Mouse (Mus musculus) effector memory CD4-positive, alpha-beta T cell, adult 5 months (primary cell): ENCODE measurements around the gene Krt19. TPM values are rescaled to one million over a fixed set of nuclear protein-coding genes. Genes with fewer than 3 reads are reported as not detected.

Source experiments
- polyA plus RNA-seq: library from polyadenylated mRNA; unstranded; fragments of 100-300 nt; shearing (Covaris generic); gene quantifications from one replicate; pipeline ENCODE4 v1.2.1, GENCODE M21; 2017

Gene Krt19
- polyA plus RNA-seq = not detected

DNA sequence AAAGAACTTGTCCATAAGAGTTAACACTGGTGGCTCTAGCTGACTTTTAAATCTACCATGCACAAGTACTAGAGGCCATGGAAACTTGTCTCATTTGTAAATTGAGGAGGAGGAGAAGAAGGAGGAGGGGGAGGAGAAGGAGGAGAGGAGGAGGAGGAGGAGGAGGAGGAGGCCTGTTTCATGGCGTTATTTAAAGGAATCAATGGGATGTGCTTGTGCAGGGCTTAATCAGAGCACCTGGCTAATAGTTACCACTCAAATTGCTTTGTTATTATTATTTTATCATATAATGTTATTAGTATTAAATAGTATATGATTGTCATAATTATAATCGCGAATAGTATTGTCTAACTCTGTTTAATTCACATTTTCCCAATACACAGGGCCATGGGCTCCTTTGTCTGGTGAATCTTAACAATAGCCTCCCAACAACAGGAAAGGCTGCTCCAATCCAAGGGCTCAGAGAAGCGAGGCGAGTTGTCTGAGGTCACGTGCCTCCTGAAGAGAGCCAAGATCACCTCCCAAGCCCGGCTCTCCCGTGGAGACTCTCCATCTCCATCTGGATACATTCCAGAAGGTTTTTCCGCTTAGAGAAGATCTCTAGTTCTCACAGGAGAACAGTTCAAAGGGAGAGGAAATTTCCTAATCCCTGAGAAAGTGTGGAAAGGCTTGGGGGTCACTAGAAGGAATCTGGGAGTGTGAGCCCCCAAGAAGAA lies at the start of gene Krt19:
TSS of gene Krt19 (minus strand) at position 51 of the 716 bp plus-strand sequence.

DNA sequence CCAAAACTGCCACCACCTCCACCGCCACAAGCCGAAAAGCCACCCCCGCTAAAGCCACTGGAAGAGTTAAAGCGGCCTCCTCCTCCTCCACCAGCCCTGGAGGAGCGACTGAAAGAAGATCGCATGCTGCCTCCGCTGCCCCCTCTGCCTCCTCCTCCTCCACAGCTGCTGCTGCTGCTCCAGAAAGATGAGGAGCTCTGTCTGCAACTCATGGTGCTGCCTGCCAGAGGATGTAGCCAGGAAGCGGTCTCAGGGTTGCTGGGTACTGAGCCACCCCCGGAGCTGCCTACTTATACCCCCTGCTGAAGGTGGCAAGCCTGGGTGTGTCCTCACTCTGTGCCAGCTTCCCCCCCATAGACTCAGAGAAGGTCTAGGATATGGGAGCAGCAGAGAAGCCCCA lies 44.5 kb upstream of the Krt19 start, which contains the start of gene Krt9:
TSS of gene Krt9 (minus strand) at position 255 of the 400 bp plus-strand sequence.

DNA sequence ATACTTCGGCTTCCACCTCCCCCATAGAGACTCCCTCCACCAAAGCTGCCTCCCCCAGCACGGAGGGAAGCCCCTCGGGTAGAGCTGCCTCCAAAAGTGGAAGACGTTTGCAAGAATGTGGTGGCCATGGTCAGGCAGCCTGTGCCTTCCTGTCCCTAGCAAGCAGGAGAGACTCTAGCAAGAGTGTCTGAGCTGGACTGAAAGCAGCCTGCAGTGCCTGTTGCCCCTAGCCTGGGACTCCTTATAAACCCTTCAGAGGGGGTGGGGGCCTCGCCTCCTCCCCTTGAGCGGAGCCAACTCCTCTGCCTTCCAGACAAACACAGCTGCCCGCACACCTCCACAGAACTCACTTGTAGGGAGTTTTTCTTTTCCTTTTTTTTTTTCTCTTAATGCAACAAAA lies 12.7 kb downstream of the Krt19 start, which contains the start of gene Krt15:
TSS of gene Krt15 (minus strand) at position 198 of the 400 bp plus-strand sequence.

DNA sequence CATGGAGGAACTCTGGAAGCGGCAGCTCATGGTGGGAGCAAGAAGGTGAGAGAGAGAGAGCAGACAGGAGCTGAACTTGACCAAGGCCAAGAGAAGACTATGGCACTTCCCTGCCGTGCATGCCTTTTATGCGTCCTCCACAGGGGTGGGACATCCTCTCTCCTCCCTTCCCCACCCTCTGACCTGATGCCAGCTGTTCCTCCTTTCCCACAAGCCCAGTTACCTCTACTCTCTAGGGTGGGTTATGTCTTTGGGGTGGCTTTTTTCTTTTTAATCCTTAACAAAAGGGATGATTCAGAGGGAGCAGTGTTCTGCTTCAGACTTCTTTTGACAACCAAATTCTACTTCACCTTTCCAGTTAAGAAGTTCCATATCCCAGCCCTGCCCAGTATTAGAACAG lies 27.0 kb downstream of the Krt19 start, which contains the start of gene Krt13:
TSS of gene Krt13 (minus strand) at position 101 of the 400 bp plus-strand sequence.

GRCm38 (mm10) chr11:100105576-100106122 lies 42.8 kb downstream of the Krt19 start, which contains the start of gene Krt36:
Gene Krt36, minus strand, starts transcription at chr11:100105626.

DNA sequence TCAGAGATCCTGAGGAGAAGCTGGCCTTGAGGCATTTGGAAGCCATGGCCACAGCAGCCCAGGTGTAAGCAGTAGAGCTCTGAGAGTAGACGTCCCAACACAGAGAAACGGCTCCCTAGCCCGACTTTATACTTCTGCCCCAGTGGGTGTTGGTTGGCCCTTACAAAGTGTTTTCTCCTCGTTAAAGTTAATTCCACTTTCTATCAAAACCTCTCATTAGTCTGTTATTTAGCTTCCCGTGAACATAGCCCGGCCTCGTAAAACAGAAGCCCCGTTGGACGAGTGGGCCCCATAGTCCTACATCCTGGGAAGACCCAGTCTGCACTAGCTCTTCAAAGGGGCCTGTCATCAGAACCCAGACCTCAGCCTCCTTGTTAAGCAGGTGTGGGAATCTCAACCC lies 52.3 kb downstream of the Krt19 start, which contains the start of gene Krt35:
TSS of gene Krt35 (minus strand) at position 101 of the 400 bp plus-strand sequence.

Other genes starting within 250 kb of the Krt19 start
- gene Krtap31-1, start 240.7 kb downstream of the Krt19 start, polyA plus RNA-seq = not detected
- gene Gm11565, start 233.9 kb downstream of the Krt19 start, polyA plus RNA-seq = not detected
- not detected for gene Krtap31-2, start 212.4 kb downstream of the Krt19 start, polyA plus RNA-seq
- gene Krtap9-5, start 200.2 kb downstream of the Krt19 start, polyA plus RNA-seq = not detected
- gene Krtap29-1, start 169.6 kb downstream of the Krt19 start, polyA plus RNA-seq = not detected
- not detected for gene Krtap16-1, start 162.1 kb downstream of the Krt19 start, polyA plus RNA-seq
- gene Krtap17-1, start 154.7 kb downstream of the Krt19 start, polyA plus RNA-seq = not detected
- gene Krt33a, start 132.5 kb downstream of the Krt19 start, polyA plus RNA-seq = not detected
- gene Krt33b, start 118.8 kb downstream of the Krt19 start, polyA plus RNA-seq = not detected
- gene Krt34, start 107.1 kb downstream of the Krt19 start, polyA plus RNA-seq = not detected
- gene Krt31, start 98.1 kb downstream of the Krt19 start, polyA plus RNA-seq = not detected
- gene Krt32, start 60.4 kb downstream of the Krt19 start, polyA plus RNA-seq = not detected
- gene Krt35, start 52.4 kb downstream of the Krt19 start, polyA plus RNA-seq = not detected
- not detected for gene Krt36, start 43.0 kb downstream of the Krt19 start, polyA plus RNA-seq
- not detected for gene Krt13, start 27.1 kb downstream of the Krt19 start, polyA plus RNA-seq
- not detected for gene Krt15, start 12.7 kb downstream of the Krt19 start, polyA plus RNA-seq
- not detected for gene Krt9, start 44.6 kb upstream of the Krt19 start, polyA plus RNA-seq
- not detected for gene Krt14, start 58.9 kb upstream of the Krt19 start, polyA plus RNA-seq
- not detected for gene Krt16, start 100.2 kb upstream of the Krt19 start, polyA plus RNA-seq
- 0.24 TPM for gene Krt17, start 112.4 kb upstream of the Krt19 start, polyA plus RNA-seq
- gene Krt42, start 121.2 kb upstream of the Krt19 start, polyA plus RNA-seq = not detected
- gene Eif1, start 171.2 kb upstream of the Krt19 start, polyA plus RNA-seq = 5,204 TPM
- not detected for gene Gast, start 185.7 kb upstream of the Krt19 start, polyA plus RNA-seq
- 1.3 TPM for gene Hap1, start 207.5 kb upstream of the Krt19 start, polyA plus RNA-seq
- gene Jup, start 249.1 kb upstream of the Krt19 start, polyA plus RNA-seq = 0.87 TPM